Mouse (Mus musculus): Measurements from ENCODE around the gene Ankrd44. TPM values are rescaled to one million over a fixed set of nuclear protein-coding genes. Genes with fewer than 3 reads are reported as not detected.

Gene Ankrd44
- polyA plus RNA-seq, 1 experiment from 2014 or later = 7.5 TPM

DNA sequence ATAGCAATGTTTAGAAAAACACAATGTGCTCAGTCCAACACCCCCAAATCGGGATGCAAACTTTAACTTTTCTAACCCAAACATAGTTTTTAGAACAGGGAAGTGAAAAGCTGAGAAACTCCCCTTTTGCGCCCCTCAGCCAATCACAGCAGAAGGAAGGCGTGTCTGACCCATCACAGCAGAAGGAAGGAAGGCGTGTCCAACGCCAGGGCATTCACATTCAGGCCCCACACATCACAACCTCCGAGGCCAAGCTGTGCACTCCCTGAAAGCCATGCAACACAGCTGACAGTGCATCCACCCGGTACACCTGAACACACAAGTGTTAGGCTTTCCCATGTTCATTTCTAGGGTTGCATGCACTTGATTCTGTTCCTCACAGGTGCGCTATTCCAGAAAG is 150.1 kb downstream of the Ankrd44 start:
- Histone ChIP-seq H3K4me1 (replicated peaks) (0 out of 2 replicates have a peak, but pooled peaks cover 2% of the 10 kb centered on the region), H3K4me2 (no peak overlapping the region), H3K9me3 (replicated peaks) (no peaks in the 10 kb centered on the region), H3K9ac (no peak overlapping the region), H3K27me3 (no peaks in the 10 kb centered on the region), H3K36me3 (no peaks in the 10 kb centered on the region), H3K4me3 (no peak overlapping the region), H3K27ac (no peak overlapping the region)
- no peak for ATAC-seq (replicated peaks; ENCODE audit: insufficient number of reproducible peaks, insufficient read depth, low FRiP score, low read depth)
- 63% methylated on average over 8 of the region's 8 CpGs for WGBS

DNA sequence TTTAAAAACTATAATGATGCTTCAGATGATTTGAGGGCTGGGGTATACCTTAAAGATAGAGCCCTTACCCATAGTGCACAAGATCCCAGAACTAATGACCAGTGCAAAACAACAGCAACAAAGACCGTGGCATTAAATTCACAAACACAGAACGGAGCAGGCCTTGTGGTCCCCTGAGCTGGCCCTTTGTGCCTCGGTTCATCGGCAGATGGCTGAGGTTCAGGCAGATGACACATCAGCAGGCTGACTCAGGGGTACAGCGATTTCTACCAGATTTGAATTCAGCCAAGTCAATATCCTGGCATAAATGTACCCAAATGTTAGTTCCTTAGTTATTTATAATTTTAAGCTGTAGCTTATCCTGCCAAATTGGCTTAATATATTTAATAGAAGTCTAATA is 153.3 kb downstream of the Ankrd44 start:
- no peak for ATAC-seq (replicated peaks; ENCODE audit: insufficient number of reproducible peaks, insufficient read depth, low FRiP score, low read depth)
- WGBS = 87% methylated on average over 5 of the region's 5 CpGs
- H3K36me3 ChIP-seq = no peaks in the 10 kb centered on the region

DNA sequence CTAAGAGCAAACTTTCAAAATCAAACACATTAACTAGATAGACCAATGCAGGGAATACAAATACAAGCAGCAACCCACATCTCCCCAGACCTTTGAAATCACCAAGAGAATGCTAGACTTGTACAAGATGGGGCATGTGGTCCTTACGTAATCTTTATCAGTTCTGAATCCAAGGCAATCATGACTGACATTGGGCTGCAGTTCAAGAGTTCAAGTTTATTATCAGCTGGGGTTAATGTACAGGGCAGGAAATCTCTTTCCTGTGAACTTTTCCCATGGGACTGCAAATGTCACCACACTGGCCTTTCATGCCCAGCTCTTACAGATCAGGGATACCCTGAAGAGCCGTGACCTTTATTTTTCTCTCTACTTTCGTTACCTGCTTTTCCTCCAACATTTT is 154.7 kb downstream of the Ankrd44 start:
- Histone ChIP-seq H3K36me3 (no peaks in the 10 kb centered on the region), H3K27me3 (no peaks in the 10 kb centered on the region), H3K9ac (no peak overlapping the region), H3K4me2 (no peak overlapping the region), H3K27ac (no peak overlapping the region), H3K4me3 (no peak overlapping the region), H3K4me1 (replicated peaks) (no peaks in the 10 kb centered on the region), H3K9me3 (replicated peaks) (no peaks in the 10 kb centered on the region)
- ATAC-seq (replicated peaks; ENCODE audit: insufficient number of reproducible peaks, insufficient read depth, low FRiP score, low read depth) = no peak
- WGBS = 84% methylated on average over 3 of the region's 3 CpGs

More for the DNA sequence above, 153.3 kb downstream of the Ankrd44 start:
- Histone ChIP-seq H3K4me2 (no peak overlapping the region), H3K9ac (no peak overlapping the region), H3K27ac (no peak overlapping the region), H3K9me3 (replicated peaks) (no peaks in the 10 kb centered on the region), H3K4me1 (replicated peaks) (0 out of 2 replicates have a peak, but pooled peaks cover 2% of the 10 kb centered on the region), H3K4me3 (no peak overlapping the region), H3K27me3 (no peaks in the 10 kb centered on the region)

DNA sequence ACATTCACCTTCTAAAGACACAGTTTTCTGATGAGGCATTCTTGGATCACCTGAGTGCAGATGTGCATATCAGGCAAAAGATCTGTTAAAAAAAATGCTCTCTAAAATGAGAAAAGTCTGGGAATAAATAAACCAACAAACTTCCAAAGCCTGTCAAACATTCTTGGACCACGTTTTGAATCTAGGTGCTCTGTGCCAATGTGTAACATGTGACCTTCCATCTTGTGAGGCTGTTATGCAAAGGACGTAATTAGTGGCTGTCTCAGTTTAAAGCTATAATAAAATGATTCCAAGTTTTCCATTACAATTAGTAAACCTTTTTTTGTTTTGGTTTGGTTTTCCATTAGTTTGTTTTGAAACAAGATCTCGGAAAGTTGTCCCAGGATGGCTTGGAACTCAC is 159.0 kb downstream of the Ankrd44 start:
- Histone ChIP-seq H3K36me3 (no peaks in the 10 kb centered on the region), H3K4me3 (no peak overlapping the region), H3K27me3 (no peaks in the 10 kb centered on the region), H3K27ac (no peak overlapping the region), H3K9me3 (replicated peaks) (no peaks in the 10 kb centered on the region), H3K4me2 (no peak overlapping the region), H3K9ac (no peak overlapping the region), H3K4me1 (replicated peaks) (no peaks in the 10 kb centered on the region)
- no peak for ATAC-seq (replicated peaks; ENCODE audit: insufficient number of reproducible peaks, insufficient read depth, low FRiP score, low read depth)
- 81% methylated on average over 3 of the region's 3 CpGs for WGBS

DNA sequence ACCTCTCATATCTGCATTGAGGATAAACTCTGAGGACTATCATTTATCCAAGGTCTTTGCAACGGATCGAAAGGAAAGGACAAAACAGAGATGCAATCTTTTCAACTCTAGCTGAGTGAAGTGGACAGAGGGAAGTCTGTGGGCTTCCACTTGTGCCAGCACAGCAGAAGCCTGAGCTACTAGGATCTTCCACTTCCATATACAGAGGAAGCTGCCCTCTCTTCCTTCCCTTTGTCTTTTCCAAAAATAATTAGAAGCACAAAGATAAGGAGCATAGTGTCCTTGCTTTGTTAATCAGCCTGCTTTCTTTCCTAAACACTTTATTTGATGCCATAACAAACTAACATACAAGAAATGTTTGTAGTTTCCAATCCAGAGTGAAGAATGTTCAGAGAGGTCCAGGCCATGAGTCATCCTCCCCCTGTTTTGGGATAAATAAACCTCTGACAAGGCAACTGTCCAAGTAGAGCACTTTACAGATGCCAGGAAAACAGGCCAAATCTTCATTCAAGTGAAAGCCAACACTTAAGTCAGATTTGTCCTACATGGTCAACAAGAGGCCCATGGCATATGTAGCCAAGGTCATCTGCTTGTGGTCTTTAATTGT is 160.5 kb downstream of the Ankrd44 start:
- whole genome bisulfite sequencing = 71% methylated on average over 2 of the region's 2 CpGs
- H3K4me1 ChIP-seq (replicated peaks) = no peaks in the 10 kb centered on the region
- no peak overlapping the region for H3K9ac ChIP-seq
- no peak for ATAC-seq (replicated peaks; ENCODE audit: insufficient number of reproducible peaks, insufficient read depth, low FRiP score, low read depth)
- H3K4me3 ChIP-seq = no peak overlapping the region
- no peaks in the 10 kb centered on the region for H3K9me3 ChIP-seq (replicated peaks)
- no peak overlapping the region for H3K27ac ChIP-seq
- no peak overlapping the region for H3K4me2 ChIP-seq
- no peaks in the 10 kb centered on the region; the same call in 1 of the 2 replicates for H3K36me3 ChIP-seq
- no peaks in the 10 kb centered on the region for H3K27me3 ChIP-seq

GRCm38 (mm10) chr1:54762216-54762807 is 163.9 kb downstream of the Ankrd44 start:
- Histone ChIP-seq H3K36me3 (no peaks in the 10 kb centered on the region; the same call in 1 of the 2 replicates), H3K9ac (no peak overlapping the region), H3K4me3 (no peak overlapping the region), H3K27me3 (no peaks in the 10 kb centered on the region), H3K4me1 (replicated peaks) (no peaks in the 10 kb centered on the region), H3K27ac (no peak overlapping the region), H3K9me3 (replicated peaks) (no peaks in the 10 kb centered on the region), H3K4me2 (no peak overlapping the region)
- 83% methylated on average over 10 of the region's 10 CpGs for WGBS
- no peak for ATAC-seq (replicated peaks; ENCODE audit: insufficient number of reproducible peaks, insufficient read depth, low FRiP score, low read depth)

DNA sequence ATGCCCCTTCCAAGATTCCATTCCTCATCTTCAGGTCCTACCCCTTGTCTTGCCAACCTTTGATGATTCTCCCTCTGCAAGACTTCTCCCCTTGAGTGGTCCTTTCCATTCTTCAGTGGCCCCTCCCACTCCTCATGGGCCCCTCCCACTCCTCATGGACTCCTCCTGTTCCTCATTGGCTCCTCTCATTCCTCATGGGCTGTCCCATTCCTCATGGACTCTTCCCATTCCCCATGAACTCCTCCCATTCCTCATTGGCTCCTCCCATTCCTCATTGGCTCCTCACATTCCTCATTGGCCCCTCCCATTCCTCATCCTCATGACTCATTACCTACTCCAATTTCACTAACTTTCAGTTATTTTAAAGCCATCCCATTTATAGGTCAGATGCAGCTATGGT is 166.3 kb downstream of the Ankrd44 start:
- no peak overlapping the region for H3K9ac ChIP-seq
- H3K4me2 ChIP-seq = no peak overlapping the region
- H3K4me3 ChIP-seq = no peak overlapping the region
- no peaks in the 10 kb centered on the region for H3K4me1 ChIP-seq (replicated peaks)
- H3K36me3 ChIP-seq = no peaks in the 10 kb centered on the region; the same call in 1 of the 2 replicates
- no peak for ATAC-seq (replicated peaks; ENCODE audit: insufficient number of reproducible peaks, insufficient read depth, low FRiP score, low read depth)
- no peak overlapping the region for H3K27ac ChIP-seq
- no peaks in the 10 kb centered on the region for H3K9me3 ChIP-seq (replicated peaks)
- no peaks in the 10 kb centered on the region for H3K27me3 ChIP-seq

DNA sequence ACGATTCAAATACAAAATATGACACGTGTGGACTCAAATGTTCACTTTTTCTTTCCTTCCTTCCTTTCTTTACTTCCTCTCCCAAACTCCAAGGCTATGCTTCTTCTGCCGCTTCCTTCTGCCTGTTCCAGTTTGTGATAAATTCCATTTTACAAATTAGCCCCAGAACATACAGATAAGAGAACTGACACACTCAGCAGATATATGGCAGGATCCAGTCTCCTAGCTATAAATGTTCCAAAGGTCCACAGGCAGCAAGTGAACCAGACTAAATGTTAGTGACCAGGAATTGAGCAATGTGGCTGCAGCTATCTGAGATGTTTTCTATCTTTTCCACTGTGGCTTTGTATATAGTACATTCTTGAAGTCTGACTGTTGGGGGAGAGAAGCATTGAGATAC is 168.9 kb downstream of the Ankrd44 start:
- Histone ChIP-seq H3K9me3 (replicated peaks) (no peaks in the 10 kb centered on the region), H3K4me2 (no peak overlapping the region), H3K36me3 (no peaks in the 10 kb centered on the region; the same call in 1 of the 2 replicates), H3K27ac (no peak overlapping the region), H3K27me3 (no peaks in the 10 kb centered on the region), H3K4me1 (replicated peaks) (no peaks in the 10 kb centered on the region), H3K9ac (no peak overlapping the region), H3K4me3 (no peak overlapping the region)
- ATAC-seq (replicated peaks; ENCODE audit: insufficient number of reproducible peaks, insufficient read depth, low FRiP score, low read depth) = no peak
- 56% methylated on average over 3 of the region's 3 CpGs for WGBS

DNA sequence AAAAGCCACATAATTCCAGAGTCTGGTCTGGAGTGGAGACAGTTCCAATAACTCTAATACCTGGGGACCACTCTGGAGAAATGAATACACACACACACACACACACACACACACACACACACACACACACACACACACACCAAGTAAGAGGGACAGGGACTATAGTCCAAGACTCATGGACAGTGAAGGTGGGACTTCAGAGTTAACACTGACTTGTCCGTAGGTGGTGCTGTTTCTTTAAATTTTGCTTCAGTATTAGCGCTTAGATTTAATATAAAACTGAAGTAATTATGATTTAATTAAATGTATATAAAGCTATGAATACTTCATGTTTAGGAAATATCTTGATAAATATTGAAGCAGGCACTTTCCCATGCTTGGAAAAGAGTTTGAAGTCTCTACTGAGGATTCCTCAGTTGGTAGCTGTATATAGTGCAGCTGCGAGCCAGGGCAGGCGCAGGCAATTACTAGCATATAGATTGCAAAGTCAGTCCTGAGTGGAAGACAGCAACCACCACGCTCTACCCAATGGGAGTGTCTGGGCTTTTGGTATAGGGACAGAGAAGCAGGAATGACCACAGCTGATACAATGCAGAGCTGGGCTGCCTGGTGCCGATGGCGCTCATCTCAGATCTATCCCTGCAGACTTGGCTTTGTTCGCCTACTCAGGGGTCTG is 170.4 kb downstream of the Ankrd44 start:
- Histone ChIP-seq H3K27ac (no peak overlapping the region), H3K36me3 (no peaks in the 10 kb centered on the region), H3K4me3 (no peak overlapping the region), H3K4me1 (replicated peaks) (peaks cover 3% of the 10 kb centered on the region), H3K4me2 (no peak overlapping the region), H3K9me3 (replicated peaks) (no peaks in the 10 kb centered on the region), H3K27me3 (no peaks in the 10 kb centered on the region), H3K9ac (no peak overlapping the region)
- WGBS = 77% methylated on average over 8 of the region's 8 CpGs
- 0 out of 2 replicates have a peak, but pooled peaks have one; percentile 27 for ATAC-seq (replicated peaks; ENCODE audit: insufficient number of reproducible peaks, insufficient read depth, low FRiP score, low read depth)

DNA sequence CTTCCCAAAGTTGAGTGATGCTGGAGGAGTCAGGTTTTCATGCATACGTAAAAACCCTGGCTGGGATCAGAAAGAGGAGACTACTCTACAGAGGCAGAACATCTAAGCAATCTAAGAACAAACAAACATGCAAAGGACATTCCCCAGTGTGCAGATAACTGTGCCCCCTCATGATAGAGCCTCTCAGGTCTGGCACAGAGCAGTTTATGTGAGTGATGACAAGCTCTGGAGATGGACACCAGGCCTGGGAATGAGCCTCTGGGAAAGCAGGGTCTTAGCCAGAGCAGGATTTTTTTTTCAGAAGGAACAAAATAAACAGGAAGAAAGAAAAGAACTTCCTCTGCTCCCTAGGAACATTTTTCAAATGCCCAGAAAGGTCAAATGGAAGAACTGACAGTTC is 176.2 kb downstream of the Ankrd44 start:
- Histone ChIP-seq H3K27me3 (no peaks in the 10 kb centered on the region), H3K4me2 (peak overlapping the region; percentile 37; the same call in 1 of the 2 replicates), H3K9ac (no peak overlapping the region), H3K36me3 (no peaks in the 10 kb centered on the region), H3K27ac (peak overlapping the region; percentile 70), H3K9me3 (replicated peaks) (no peaks in the 10 kb centered on the region), H3K4me3 (no peak overlapping the region), H3K4me1 (replicated peaks) (peaks cover 26% of the 10 kb centered on the region)
- ATAC-seq (replicated peaks; ENCODE audit: insufficient number of reproducible peaks, insufficient read depth, low FRiP score, low read depth) = no peak; the same call in 1 of the 2 replicates
- 24% methylated on average over 1 of the region's 1 CpGs for WGBS

- peak overlapping the region; percentile 37; the same call in 1 of the 2 replicates for H3K4me2 ChIP-seq
- H3K9ac ChIP-seq = no peak overlapping the region
- no peak for ATAC-seq (replicated peaks; ENCODE audit: insufficient number of reproducible peaks, insufficient read depth, low FRiP score, low read depth)
- H3K36me3 ChIP-seq = no peaks in the 10 kb centered on the region
- peaks cover 26% of the 10 kb centered on the region for H3K4me1 ChIP-seq (replicated peaks)
- no peaks in the 10 kb centered on the region for H3K9me3 ChIP-seq (replicated peaks)
- H3K27ac ChIP-seq = peak overlapping the region; percentile 70
- WGBS = 34% methylated on average over 3 of the region's 3 CpGs
- H3K27me3 ChIP-seq = no peaks in the 10 kb centered on the region
- H3K4me3 ChIP-seq = no peak overlapping the region
Observed at GRCm38 (mm10) chr1:54749516-54749915, 176.7 kb downstream of the Ankrd44 start.
